Comparison of ENCODE assay signal across 12 mouse cellular contexts in genomic region chr17:83964454-83965211, GRCm38 (mm10).
A peak's percentile ranks its signal among the peaks of the same experiment; 100 is the strongest.
DNase-seq lines count a peak whose midpoint lies in the region; ATAC-seq and TF ChIP-seq lines count a peak whose summit lies in the region.
"Had no signal": no experiment of that assay in that cellular context is flagged by ENCODE, and none has a peak within 500 bp of the region (broad histone marks: within the 10 kb centered on the region; RNA-seq: fewer than 3 reads in every experiment).

No protein-coding gene starts in this region.

- 0 out of 2 replicates have a peak, but pooled peaks cover 5% of the 10 kb centered on the region for H3K9me3 ChIP-seq in intestine, embryonic 14.5 days (ENCODE audit: control insufficient read depth, low read length)
- H3K9me3 ChIP-seq in intestine, postnatal 0 days (ENCODE audit: control insufficient read depth) = no peaks in the 10 kb centered on the region
- no peaks in the 10 kb centered on the region for H3K9me3 ChIP-seq in embryonic facial prominence, embryonic 10.5 days
- no peaks in the 10 kb centered on the region for H3K9me3 ChIP-seq in forebrain, embryonic 12.5 days
- H3K9me3 ChIP-seq in limb, embryonic 12.5 days = no peaks in the 10 kb centered on the region; the same call in 1 of the 2 replicates

- no peaks in the 10 kb centered on the region for H3K27me3 ChIP-seq in intestine, embryonic 14.5 days (replicated peaks; ENCODE audit: control insufficient read depth, insufficient read depth, low read length)
- H3K27me3 ChIP-seq in intestine, postnatal 0 days (replicated peaks; ENCODE audit: control insufficient read depth, insufficient read depth, low read length) = no peaks in the 10 kb centered on the region
- H3K27me3 ChIP-seq in embryonic facial prominence, embryonic 10.5 days (replicated peaks; ENCODE audit: low read depth, poor library complexity, severe bottlenecking) = no peaks in the 10 kb centered on the region
- peaks cover 25% of the 10 kb centered on the region; the same call in 1 of the 2 replicates for H3K27me3 ChIP-seq in forebrain, embryonic 12.5 days
- no peaks in the 10 kb centered on the region for H3K27me3 ChIP-seq in limb, embryonic 12.5 days
- H3K27me3 ChIP-seq: neural tube, embryonic 13.5 days had no signal

- H3K4me2 ChIP-seq in intestine, embryonic 14.5 days (ENCODE audit: low read length) = no peak overlapping the region
- H3K4me2 ChIP-seq in intestine, postnatal 0 days (replicated peaks; ENCODE audit: low read depth) = no peak overlapping the region
- no peak overlapping the region for H3K4me2 ChIP-seq in forebrain, embryonic 12.5 days
- H3K4me2 ChIP-seq in limb, embryonic 12.5 days = 0 out of 2 replicates have a peak overlapping the region, but pooled peaks have one; percentile 0
- H3K4me2 ChIP-seq: neural tube, embryonic 13.5 days had no signal

- H3K4me1 ChIP-seq in intestine, embryonic 14.5 days (replicated peaks; ENCODE audit: control insufficient read depth, insufficient read depth, low read length) = peaks cover 45% of the 10 kb centered on the region
- peaks cover 20% of the 10 kb centered on the region for H3K4me1 ChIP-seq in intestine, postnatal 0 days (replicated peaks; ENCODE audit: control insufficient read depth, insufficient read depth, low read length)
- H3K4me1 ChIP-seq in embryonic facial prominence, embryonic 10.5 days = peaks cover 58% of the 10 kb centered on the region
- H3K4me1 ChIP-seq in forebrain, embryonic 12.5 days = peaks cover 24% of the 10 kb centered on the region
- peaks cover 73% of the 10 kb centered on the region for H3K4me1 ChIP-seq in limb, embryonic 12.5 days (replicated peaks)

- no peak for DNase-seq in intestine, embryonic 14.5 days (ENCODE audit: low spot score)
- no peak for DNase-seq in embryonic facial prominence, embryonic 10.5 days (ENCODE audit: low spot score)
- DNase-seq in frontal cortex, postnatal 25 days (ENCODE audit: low spot score in 2 of 2) = no peak
- DNase-seq in urinary bladder, postnatal 36 days (ENCODE audit: low spot score in 2 of 2) = no peak
- DNase-seq: adrenal gland, postnatal 25 days; cerebellum, adult 9-11 months; lung, postnatal 10 days; thymus, postnatal 4 days had no signal

- no peak for ATAC-seq in intestine, embryonic 14.5 days (replicated peaks; ENCODE audit: low FRiP score, low TSS enrichment, low read depth)
- ATAC-seq in intestine, postnatal 0 days = no peak
- no peak for ATAC-seq in forebrain, embryonic 12.5 days (ENCODE audit: low FRiP score)
- peak; percentile 72 for ATAC-seq in limb, embryonic 12.5 days (ENCODE audit: insufficient number of reproducible peaks, insufficient read depth, low FRiP score, low TSS enrichment, low read depth)

- 52% methylated on average over 13 of the region's 13 CpGs for WGBS in intestine, embryonic 14.5 days
- 67% methylated on average over 13 of the region's 13 CpGs for WGBS in intestine, postnatal 0 days
- 34% methylated on average over 13 of the region's 13 CpGs for WGBS in embryonic facial prominence, embryonic 10.5 days
- WGBS in forebrain, embryonic 12.5 days = 32% methylated on average over 13 of the region's 13 CpGs
- 10% methylated on average over 13 of the region's 13 CpGs for WGBS in limb, embryonic 12.5 days

- H3K36me3 ChIP-seq in intestine, embryonic 14.5 days (ENCODE audit: control insufficient read depth, insufficient read depth, low read length) = no peaks in the 10 kb centered on the region
- H3K36me3 ChIP-seq in intestine, postnatal 0 days (ENCODE audit: control insufficient read depth, insufficient read depth) = no peaks in the 10 kb centered on the region
- H3K36me3 ChIP-seq in embryonic facial prominence, embryonic 10.5 days (replicated peaks) = no peaks in the 10 kb centered on the region
- H3K36me3 ChIP-seq in forebrain, embryonic 12.5 days (replicated peaks) = no peaks in the 10 kb centered on the region
- H3K36me3 ChIP-seq in limb, embryonic 12.5 days = no peaks in the 10 kb centered on the region
- H3K36me3 ChIP-seq: neural tube, embryonic 13.5 days had no signal

- H3K4me3 ChIP-seq in intestine, embryonic 14.5 days (ENCODE audit: low read depth, low read length) = no peak overlapping the region
- no peak overlapping the region for H3K4me3 ChIP-seq in intestine, postnatal 0 days (ENCODE audit: low read depth, low read length)
- H3K4me3 ChIP-seq in embryonic facial prominence, embryonic 10.5 days = no peak overlapping the region
- no peak overlapping the region for H3K4me3 ChIP-seq in forebrain, embryonic 12.5 days (replicated peaks)
- no peak overlapping the region for H3K4me3 ChIP-seq in limb, embryonic 12.5 days (replicated peaks)
- H3K4me3 ChIP-seq: neural tube, embryonic 13.5 days had no signal

- TF ChIP-seq CTCF in intestine, postnatal 0 days (IDR thresholded peaks at IDR 0.05; ENCODE audit: low read depth) = no peak

- H3K27ac ChIP-seq in intestine, embryonic 14.5 days (ENCODE audit: low read depth) = peak overlapping the region; percentile 49
- H3K27ac ChIP-seq in intestine, postnatal 0 days (ENCODE audit: low read depth, low read length) = no peak overlapping the region
- peak overlapping the region; percentile 84 for H3K27ac ChIP-seq in embryonic facial prominence, embryonic 10.5 days (replicated peaks)
- H3K27ac ChIP-seq in forebrain, embryonic 12.5 days = peak overlapping the region; percentile 31; the same call in 1 of the 2 replicates
- H3K27ac ChIP-seq in limb, embryonic 12.5 days = peak overlapping the region; percentile 97
- H3K27ac ChIP-seq: neural tube, embryonic 13.5 days had no signal

- no peak overlapping the region for H3K9ac ChIP-seq in intestine, embryonic 14.5 days (ENCODE audit: low read length)
- no peak overlapping the region for H3K9ac ChIP-seq in intestine, postnatal 0 days (ENCODE audit: low read depth, low read length)
- H3K9ac ChIP-seq in forebrain, embryonic 12.5 days = no peak overlapping the region
- H3K9ac ChIP-seq in limb, embryonic 12.5 days (replicated peaks) = no peak overlapping the region; the same call in 1 of the 2 replicates
- H3K9ac ChIP-seq: neural tube, embryonic 13.5 days had no signal
